Mouse (Mus musculus): ENCODE measurements around the gene Sphk1. TPM values are rescaled to one million over a fixed set of nuclear protein-coding genes. Genes with fewer than 3 reads are reported as not detected.

Sphk1 gene
- 1 to 10 TPM; 2.1 to 8.8 TPM for total RNA-seq (2023)

GRCm38 (mm10) chr11:116530187-116531147, at the start of gene Sphk1:
Gene Sphk1, plus strand, starts transcription at chr11:116530925.

GRCm38 (mm10) chr11:116493795-116494252, 36.9 kb upstream of the Sphk1 start, which contains the start of gene Prpsap1:
Gene Prpsap1, minus strand, starts transcription at chr11:116494202.

GRCm38 (mm10) chr11:116581376-116581814, 50.7 kb downstream of the Sphk1 start, which contains the start of gene Ube2o:
Gene Ube2o, minus strand, starts transcription at chr11:116581447.

Other genes with a start within 250 kb of the Sphk1 start
- not detected for gene Galr2, start 250.0 kb upstream of the Sphk1 start, total RNA-seq (2023)
- gene Exoc7, start 223.7 kb upstream of the Sphk1 start, total RNA-seq (2023) = 10 to 100 TPM; 39.2 to 47.8 TPM
- under 1 TPM in 1 of 2 experiments, not detected in 1; 0.13 TPM for gene Foxj1, start 195.5 kb upstream of the Sphk1 start, total RNA-seq (2023)
- gene Rnf157, start 117.9 kb upstream of the Sphk1 start, total RNA-seq (2023) = 1 to 10 TPM; 2.5 to 3.3 TPM
- 10 to 100 TPM; 82.9 to 92.3 TPM for gene Ubald2, start 96.8 kb upstream of the Sphk1 start, total RNA-seq (2023)
- gene Qrich2, start 64.7 kb upstream of the Sphk1 start, total RNA-seq (2023) = not detected
- gene Prpsap1, start 36.7 kb upstream of the Sphk1 start, total RNA-seq (2023) = 10 to 100 TPM; 24.9 to 30.1 TPM
- gene Ube2o, start 50.5 kb downstream of the Sphk1 start, total RNA-seq (2023) = 1 to 10 TPM; 7.8 to 8.2 TPM
- not detected for gene Aanat, start 55.5 kb downstream of the Sphk1 start, total RNA-seq (2023)
- 10 to 100 TPM; 93.8 to 95.4 TPM for gene Rhbdf2, start 96.1 kb downstream of the Sphk1 start, total RNA-seq (2023)
- not detected for gene Prcd, start 122.6 kb downstream of the Sphk1 start, total RNA-seq (2023)
- gene Cygb, start 123.4 kb downstream of the Sphk1 start, total RNA-seq (2023) = not detected
- gene St6galnac1, start 244.6 kb downstream of the Sphk1 start, total RNA-seq (2023) = not detected

All from neutrophil, adult 59 days (primary cell).